Mouse (Mus musculus) embryonic fibroblast, embryonic 13.5 days (primary cell): Measurements from ENCODE around the gene Pgam2.

Experiments used
- CTCF ChIP-seq: IDR thresholded peaks from 2 replicates; pipeline ENCODE4 v1.5.1; 2011; ENCODE audit warnings: mild to moderate bottlenecking, control low read depth, low read length, moderate library complexity, borderline replicate concordance; ENCODE audit not compliant: insufficient read depth
- POLR2A ChIP-seq: IDR thresholded peaks from 2 replicates; pipeline ENCODE4 v1.6.1; 2011; ENCODE audit warnings: low read depth, mild to moderate bottlenecking, control low read depth, low read length, moderate library complexity

DNA sequence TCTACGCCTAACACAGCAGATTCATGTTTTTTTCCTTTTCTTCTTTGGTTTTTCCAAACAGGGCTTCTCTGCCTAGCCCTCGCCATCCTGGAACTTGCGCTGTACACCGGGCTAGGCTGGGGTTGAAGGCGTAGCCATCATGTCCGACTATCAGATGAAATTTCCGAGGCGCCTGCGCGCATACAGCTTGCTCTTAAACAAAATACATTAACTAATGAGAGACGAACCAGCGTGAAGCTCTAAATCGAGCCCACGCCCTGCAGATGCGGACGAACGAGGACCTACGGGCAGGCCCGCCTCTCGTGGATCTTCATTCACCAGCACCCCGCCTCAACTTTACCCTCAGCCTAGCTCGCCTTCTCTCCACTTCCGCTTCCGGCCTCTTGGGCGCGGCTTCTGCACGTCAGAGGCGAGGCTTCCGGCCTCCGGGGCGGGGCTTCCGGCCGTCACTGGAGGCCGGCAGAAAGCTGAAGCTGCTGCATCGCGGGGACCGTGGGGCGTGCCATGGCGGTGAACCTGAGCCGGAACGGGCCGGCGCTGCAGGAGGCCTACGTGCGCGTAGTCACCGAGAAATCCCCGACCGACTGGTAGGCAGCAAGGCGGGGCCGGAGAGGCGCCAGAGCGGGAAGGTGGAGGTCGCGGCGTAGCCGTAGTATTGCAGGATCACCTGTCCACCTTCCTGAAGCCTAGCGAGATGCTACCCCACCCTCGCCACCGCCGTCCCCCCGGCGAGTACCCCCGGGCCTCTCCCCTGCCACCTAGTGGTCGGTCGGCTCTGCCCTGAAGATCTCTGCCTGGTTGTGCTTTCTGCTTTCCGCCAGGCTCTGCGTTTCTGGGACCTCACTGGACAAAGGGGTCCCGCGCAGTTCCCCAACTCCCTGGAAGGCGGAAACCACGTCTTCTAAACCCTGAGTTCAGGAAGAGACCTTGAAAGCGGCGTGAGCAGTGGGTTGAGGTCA, 15.2 kb downstream of the Pgam2 start, which contains the start of gene Dbnl:
- TF ChIP-seq CTCF (peak; percentile 72), POLR2A (peak; percentile 96)
